Mouse (Mus musculus) heart, postnatal 0 days (tissue): Measurements from ENCODE around the gene Dclk3.

Experiments
- CTCF ChIP-seq: IDR thresholded peaks from 2 replicates; pipeline ENCODE4 v1.5.1; 2016; ENCODE audit warnings: antibody characterized with exemption, control low read depth, low read depth
- EP300 ChIP-seq: IDR thresholded peaks from 2 replicates; pipeline ENCODE4 v1.6.1; 2016; ENCODE audit warnings: antibody characterized with exemption, low read depth

DNA sequence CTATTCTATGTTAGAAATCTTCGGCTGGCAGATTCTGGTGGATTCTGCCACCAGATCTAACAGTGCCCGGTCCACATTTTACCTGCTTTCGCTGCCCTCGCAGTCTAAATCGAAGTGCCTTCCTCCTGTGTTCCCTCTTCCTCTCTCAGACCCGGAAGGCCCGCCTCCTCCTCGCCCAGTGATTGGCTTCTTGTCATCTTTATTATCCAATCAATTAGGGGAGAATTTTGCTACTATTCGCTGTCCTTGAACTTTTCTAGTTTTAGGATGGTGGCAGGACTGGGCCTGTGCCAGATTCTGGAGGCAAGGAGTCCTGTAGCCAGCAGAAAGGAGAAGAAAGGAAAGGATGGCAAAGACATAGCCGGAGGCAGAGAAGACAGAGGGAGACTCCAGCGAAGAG lies 84.2 kb downstream of the Dclk3 start:
- TF ChIP-seq CTCF (no peak), EP300 (no peak)
